Mouse (Mus musculus) adrenal gland, postnatal 25 days (tissue): ENCODE results near the gene Lgals9. TPM values are rescaled to one million over a fixed set of nuclear protein-coding genes. Genes with fewer than 3 reads are reported as not detected.

Experiments used
- DNase-seq: peaks from one replicate; pipeline ENCODE4 v3.0.0; 2021; ENCODE audit warnings: mixed read lengths
- long read RNA-seq: library from polyadenylated mRNA; stranded (forward); transcript quantifications from one replicate; pipeline ENCODE4 v2.0.0, GENCODE M21; 2021
- total RNA-seq: library from RNA; stranded (reverse); gene quantifications from 2 replicates; pipeline ENCODE4 v1.2.3, GENCODE M21; 2021

Lgals9 gene
- total RNA-seq: 18.5 and 21.8 TPM in 2 replicates
- long read RNA-seq, transcript Lgals9-203 (11 exons, 1,586 nt): minor isoform, 6 of 129 reads
- long read RNA-seq, transcript Lgals9-202 (10 exons, 1,520 nt): major isoform, 88 of 129 reads
- long read RNA-seq, partial matches to known transcripts: 30 of 129 reads
- long read RNA-seq, other reads (novel, unspliced or antisense): 5 of 129 reads

GRCm38 (mm10) chr11:78984483-78985177 is at the start of gene Lgals9:
Gene Lgals9 (minus strand): TSS chr11:78984946.
- DNase-seq: peak; percentile 26

GRCm38 (mm10) chr11:79033636-79034035 is 48.9 kb upstream of the Lgals9 start:
- DNase-seq: no peak

GRCm38 (mm10) chr11:79033021-79033420 is 48.3 kb upstream of the Lgals9 start:
- DNase-seq: no peak

GRCm38 (mm10) chr11:79031452-79031746 is 46.7 kb upstream of the Lgals9 start:
- no peak for DNase-seq

- DNase-seq: peak; percentile 94
Observed at GRCm38 (mm10) chr11:79030570-79031451, 46.1 kb upstream of the Lgals9 start.

- no peak for DNase-seq
Observed at GRCm38 (mm10) chr11:79023751-79024150, 39.0 kb upstream of the Lgals9 start.

GRCm38 (mm10) chr11:79023342-79023741 is 38.6 kb upstream of the Lgals9 start:
- DNase-seq: no peak

GRCm38 (mm10) chr11:79022836-79023235 is 38.1 kb upstream of the Lgals9 start:
- no peak for DNase-seq

- DNase-seq: no peak
Observed at GRCm38 (mm10) chr11:79020535-79021045, 35.8 kb upstream of the Lgals9 start.

GRCm38 (mm10) chr11:79019839-79020534 is 35.2 kb upstream of the Lgals9 start:
- DNase-seq: peak; percentile 69

- peak; percentile 81 for DNase-seq
Observed at GRCm38 (mm10) chr11:79018954-79019704, 34.4 kb upstream of the Lgals9 start.

GRCm38 (mm10) chr11:79017161-79017606 is 32.4 kb upstream of the Lgals9 start:
- no peak for DNase-seq

GRCm38 (mm10) chr11:79016236-79016635 is 31.5 kb upstream of the Lgals9 start:
- no peak for DNase-seq

- DNase-seq: no peak
Observed at GRCm38 (mm10) chr11:79015660-79016215, 31.0 kb upstream of the Lgals9 start.

GRCm38 (mm10) chr11:79014602-79015325 is 30.0 kb upstream of the Lgals9 start:
- no peak for DNase-seq

- DNase-seq: no peak
Observed at GRCm38 (mm10) chr11:79013806-79014205, 29.1 kb upstream of the Lgals9 start.

- no peak for DNase-seq
Observed at GRCm38 (mm10) chr11:79013056-79013455, 28.3 kb upstream of the Lgals9 start.

- DNase-seq: no peak
Observed at GRCm38 (mm10) chr11:79012529-79012928, 27.8 kb upstream of the Lgals9 start.

GRCm38 (mm10) chr11:79008891-79009290 is 24.1 kb upstream of the Lgals9 start:
- no peak for DNase-seq

- DNase-seq: no peak
Observed at GRCm38 (mm10) chr11:79008007-79008775, 23.4 kb upstream of the Lgals9 start.
